Mouse (Mus musculus) kidney, postnatal 4 days (tissue): Measurements from ENCODE around the gene Emc8.
A peak's percentile ranks its signal among the peaks of the same experiment; 100 is the strongest.

Experiments used
- DNase-seq, 2 experiments: peaks; one replicate each; pipeline ENCODE4 v3.0.0; 2021; ENCODE audit warnings: mixed read lengths in 2 of 2

The Emc8 gene

GRCm38 (mm10) chr8:120668374-120668905 is at the start of gene Emc8:
Gene Emc8, minus strand, starts transcription at chr8:120668573.
- DNase-seq: peak in 1 of 2 experiments; percentile 43

GRCm38 (mm10) chr8:120715996-120716680 is 47.8 kb upstream of the Emc8 start:
- no peak for DNase-seq

DNA sequence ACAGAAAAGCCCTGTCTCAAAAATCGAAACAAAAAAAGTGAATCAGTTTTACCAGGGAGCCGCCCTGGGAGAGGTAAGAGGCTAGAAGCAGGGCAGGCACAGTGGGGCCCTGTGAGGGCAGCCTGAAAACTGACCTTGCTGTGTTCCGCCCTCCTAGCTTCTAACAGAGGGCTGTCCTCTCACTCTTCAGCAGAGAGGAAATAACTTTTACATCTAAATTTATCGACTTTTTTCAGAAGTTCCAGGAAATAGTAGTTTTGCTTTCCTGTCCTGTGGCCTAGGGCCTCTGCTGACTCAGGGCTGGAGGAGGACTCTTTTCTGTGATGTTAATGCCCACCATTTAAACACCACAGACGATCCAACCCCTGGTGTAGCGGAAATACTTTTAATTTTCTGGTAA is 46.8 kb upstream of the Emc8 start:
- DNase-seq: no peak

- DNase-seq: no peak
Measured at GRCm38 (mm10) chr8:120709176-120709575, 40.8 kb upstream of the Emc8 start.

DNA sequence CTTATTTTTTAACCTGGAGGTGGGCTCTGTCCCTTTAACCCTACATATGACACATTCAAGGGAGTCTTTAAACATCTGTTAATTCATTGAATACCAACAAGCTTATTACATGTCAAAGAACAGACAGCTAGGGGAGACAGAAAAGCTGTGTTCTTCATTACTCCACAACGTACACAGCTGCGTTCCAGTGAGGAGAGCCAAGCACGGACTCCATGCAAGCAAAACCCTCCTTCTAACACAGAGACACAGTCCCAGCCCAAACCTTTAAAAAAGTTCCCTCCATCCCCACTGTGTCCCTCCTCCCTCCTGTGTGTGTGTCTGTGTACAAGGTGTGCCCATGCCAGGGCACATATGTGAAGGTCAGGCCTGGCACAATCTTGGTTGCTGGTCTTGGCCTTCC is 37.8 kb upstream of the Emc8 start:
- no peak for DNase-seq

DNA sequence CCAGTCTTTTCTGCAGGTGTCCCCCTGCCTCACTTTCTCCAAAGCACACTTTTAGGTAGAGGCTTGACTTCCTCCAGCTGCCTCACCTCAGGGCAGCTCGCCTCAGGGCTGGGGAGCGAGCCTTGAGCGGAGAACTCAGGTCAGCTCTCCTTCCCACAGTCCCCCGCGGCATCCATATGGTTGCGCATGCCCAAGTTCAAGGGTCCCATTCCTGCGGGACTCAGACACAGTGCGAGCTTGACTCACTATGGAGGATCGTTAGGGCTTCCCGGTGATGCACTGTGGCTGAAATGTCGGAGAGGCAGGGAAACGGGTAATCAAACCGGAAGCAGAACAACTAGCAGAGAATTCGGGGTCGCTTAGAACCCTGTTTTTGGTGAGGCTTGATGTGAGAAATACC is 36.8 kb upstream of the Emc8 start:
- DNase-seq: no peak

- no peak for DNase-seq
Measured at GRCm38 (mm10) chr8:120704203-120704602, 35.8 kb upstream of the Emc8 start.

GRCm38 (mm10) chr8:120701758-120702465 is 33.5 kb upstream of the Emc8 start:
- DNase-seq: peak in 1 of 2 experiments; percentile 45

- no peak for DNase-seq
Measured at GRCm38 (mm10) chr8:120700053-120700452, 31.7 kb upstream of the Emc8 start.

DNA sequence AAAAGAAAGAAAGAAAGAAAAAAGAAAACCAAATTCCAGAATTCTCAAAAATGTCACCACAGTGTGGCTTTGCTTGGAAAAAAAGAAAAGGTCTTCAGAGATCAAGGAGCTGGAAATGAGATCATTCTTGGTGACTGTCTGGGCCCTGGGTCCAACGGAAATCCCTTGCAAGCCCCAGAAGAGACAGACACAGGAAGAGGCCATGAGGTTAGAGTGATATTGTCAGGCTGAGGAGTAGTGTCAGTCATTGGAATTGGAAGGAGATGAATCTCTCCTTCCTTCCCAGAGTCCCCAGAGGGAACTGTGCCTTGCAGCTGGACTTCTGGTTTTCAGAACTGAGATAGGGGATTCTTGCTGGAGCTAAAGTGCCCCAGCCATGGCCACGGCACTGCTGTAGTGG is 31.2 kb upstream of the Emc8 start:
- no peak for DNase-seq

DNA sequence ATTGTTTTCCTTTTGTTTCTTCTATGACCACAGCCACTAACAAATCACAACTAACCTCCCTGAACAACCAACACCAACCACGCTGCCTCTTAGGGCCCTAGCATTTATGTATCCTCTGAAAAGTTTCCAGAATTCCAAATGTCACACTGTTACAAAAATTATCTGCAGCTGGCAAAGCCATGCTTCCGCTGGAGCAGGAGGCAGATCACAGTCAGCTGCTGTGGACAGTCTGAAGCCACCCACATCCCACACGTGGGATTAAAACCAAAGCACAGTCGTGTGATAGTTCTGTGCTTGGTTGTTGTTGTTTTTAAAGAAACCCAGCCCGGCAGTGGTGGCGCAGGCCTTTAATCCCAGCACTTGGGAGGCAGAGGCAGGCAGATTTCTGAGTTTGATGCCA is 30.7 kb upstream of the Emc8 start:
- DNase-seq: peak in 1 of 2 experiments; percentile 43

DNA sequence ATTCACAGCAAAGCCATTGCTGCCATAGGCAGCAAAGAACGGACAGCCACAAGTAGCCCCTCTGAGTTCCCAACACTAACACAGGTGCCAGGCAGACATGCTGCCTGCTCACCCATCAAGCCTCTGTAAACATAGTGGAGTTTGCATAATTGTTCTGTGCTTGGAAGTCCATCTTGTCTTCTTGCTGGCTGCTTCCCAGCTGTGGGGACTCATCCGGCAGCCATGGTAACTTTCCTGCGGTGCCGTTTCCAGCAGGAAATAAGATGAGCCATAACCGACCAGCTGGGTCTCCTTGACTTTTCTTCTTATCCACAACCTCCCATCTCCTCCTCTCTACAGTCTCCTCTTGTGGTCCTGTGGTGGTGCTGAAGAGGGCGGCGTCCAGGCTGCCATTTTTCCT is 30.1 kb upstream of the Emc8 start:
- DNase-seq: no peak

GRCm38 (mm10) chr8:120697979-120698272 is 29.6 kb upstream of the Emc8 start:
- DNase-seq: no peak

- DNase-seq: peak; percentile 76 to 80
Measured at GRCm38 (mm10) chr8:120697154-120697978, 29.0 kb upstream of the Emc8 start.

GRCm38 (mm10) chr8:120696401-120697153 is 28.2 kb upstream of the Emc8 start:
- DNase-seq: peak; percentile 70 to 79

DNA sequence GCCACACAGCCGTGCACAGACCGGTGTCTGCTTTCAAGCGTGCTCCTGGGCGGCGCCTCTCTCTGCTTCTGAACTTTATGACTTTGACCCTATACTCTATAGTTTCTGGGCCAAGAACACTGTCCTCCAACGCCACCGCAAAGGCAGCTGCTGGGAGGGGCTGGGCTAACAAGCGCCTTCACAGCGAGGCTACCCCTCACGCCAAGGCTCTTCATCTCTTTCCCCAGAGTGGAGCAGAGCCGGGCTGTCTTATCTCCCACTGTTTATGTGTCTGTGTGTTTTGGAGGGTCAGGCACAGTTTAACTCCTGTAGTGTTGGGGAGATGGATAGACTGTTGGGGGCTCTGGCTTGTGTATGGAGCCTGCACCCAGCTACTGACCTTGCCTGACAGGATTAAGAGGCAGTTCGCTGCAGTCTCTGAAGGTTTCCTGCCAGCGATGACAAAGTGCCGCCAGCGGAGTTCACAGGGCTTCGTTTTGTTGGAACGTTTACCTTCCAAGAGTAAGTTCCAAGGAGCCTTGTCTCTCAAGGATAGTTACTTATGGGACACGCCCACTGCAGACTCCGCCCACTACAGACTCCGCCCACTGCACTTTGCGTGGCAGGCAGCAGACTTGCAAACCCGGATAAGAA is 25.6 kb upstream of the Emc8 start:
- DNase-seq: peak; percentile 82 to 86

GRCm38 (mm10) chr8:120692934-120693333 is 24.6 kb upstream of the Emc8 start:
- DNase-seq: no peak

GRCm38 (mm10) chr8:120688511-120688910 is 20.1 kb upstream of the Emc8 start:
- peak in 1 of 2 experiments; percentile 1 for DNase-seq

GRCm38 (mm10) chr8:120687786-120688185 is 19.4 kb upstream of the Emc8 start:
- DNase-seq: peak; percentile 53 to 72

DNA sequence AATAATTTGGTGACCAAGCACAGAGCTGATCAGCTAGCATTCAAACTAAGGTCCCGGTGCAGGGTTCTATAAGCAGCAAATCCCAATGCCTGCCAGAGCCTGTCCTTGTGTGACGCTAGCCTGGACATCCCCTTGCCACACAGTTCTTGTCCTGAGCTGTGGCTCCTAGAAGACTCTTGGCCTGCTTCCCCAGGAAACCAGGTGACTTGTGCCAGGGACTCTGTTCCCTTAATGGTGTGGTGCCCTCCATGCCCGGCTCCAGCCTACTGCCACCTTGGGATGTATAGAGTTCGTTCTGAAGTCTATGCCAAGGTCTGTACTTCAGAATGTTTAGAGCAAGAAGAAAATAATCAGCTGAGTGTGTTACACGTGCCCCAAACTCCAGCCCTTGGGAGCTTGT is 18.2 kb upstream of the Emc8 start:
- DNase-seq: no peak

- DNase-seq: peak in 1 of 2 experiments; percentile 9
Measured at GRCm38 (mm10) chr8:120686051-120686450, 17.7 kb upstream of the Emc8 start.

- DNase-seq: peak in 1 of 2 experiments; percentile 4
Measured at GRCm38 (mm10) chr8:120685591-120685990, 17.2 kb upstream of the Emc8 start.
